Mouse (Mus musculus) intestine, embryonic 14.5 days (tissue): ENCODE measurements around the gene Slit3. TPM values are rescaled to one million over a fixed set of nuclear protein-coding genes. Genes with fewer than 3 reads are reported as not detected.

ENCODE experiments used
- ATAC-seq: fragments of 200-750 bp; cut with Nextera tagmentation; replicated peaks from 2 replicates; pipeline ENCODE4 v1.8.0; 2017; ENCODE audit warnings: low read depth, moderate number of reproducible peaks, moderate TSS enrichment, moderate library complexity; ENCODE audit not compliant: low FRiP score, low TSS enrichment
- DNase-seq: peaks from one replicate; pipeline ENCODE4 v3.0.0-alpha.2; 2018; ENCODE audit warnings: low spot score
- H3K27ac ChIP-seq: fragments of 300-500 bp; sonication (generic); 2 replicates; pipeline ENCODE4 v1.5.1; 2014; ENCODE audit warnings: low read depth, mild to moderate bottlenecking, control low read depth
- H3K27me3 ChIP-seq: fragments of 300-500 bp; sonication (generic); replicated peaks from 2 replicates; pipeline ENCODE4 v1.6.1; 2014; ENCODE audit warnings: low read length, control low read depth; ENCODE audit not compliant: control insufficient read depth, insufficient read depth
- H3K36me3 ChIP-seq: fragments of 300-500 bp; sonication (generic); 2 replicates; pipeline ENCODE4 v1.6.1; 2014; ENCODE audit warnings: low read length, control low read depth; ENCODE audit not compliant: control insufficient read depth, insufficient read depth
- H3K4me1 ChIP-seq: fragments of 300-500 bp; sonication (generic); replicated peaks from 2 replicates; pipeline ENCODE4 v1.6.1; 2014; ENCODE audit warnings: low read length, control low read depth, mixed read lengths; ENCODE audit not compliant: control insufficient read depth, insufficient read depth
- H3K4me2 ChIP-seq: fragments of 300-500 bp; sonication (generic); 2 replicates; pipeline ENCODE4 v1.6.1; 2014; ENCODE audit warnings: low read length
- H3K4me3 ChIP-seq: fragments of 300-500 bp; sonication (generic); 2 replicates; pipeline ENCODE4 v1.5.1; 2014; ENCODE audit warnings: low read depth, low read length, control low read depth, mixed read lengths
- H3K9ac ChIP-seq: fragments of 300-500 bp; sonication (generic); 2 replicates; pipeline ENCODE4 v1.6.1; 2014; ENCODE audit warnings: mild to moderate bottlenecking, low read length
- H3K9me3 ChIP-seq: fragments of 300-500 bp; sonication (generic); 2 replicates; pipeline ENCODE4 v1.6.1; 2016; ENCODE audit warnings: low read length, control low read depth; ENCODE audit not compliant: control insufficient read depth
- WGBS: fragments of 180-500 bp; shearing (Covaris S2); extraction: QIAGEN DNeasy Blood & Tissue Kit; methylation state at CpG from one replicate; pipeline ENCODE4 v1.1.7; 2014; 5-methylcytosine and 5-hydroxymethylcytosine counted together
- polyA plus RNA-seq: library from polyadenylated mRNA; unstranded; fragments of >200 nt; fragmentation: Nextera tagmentation; extraction: Ambion mirVana; gene quantifications from 2 replicates; pipeline ENCODE4 v1.2.1, GENCODE M21; 2014

The Slit3 gene
- polyA plus RNA-seq, 1 experiment from 2014 or later: 27.6 TPM

DNA sequence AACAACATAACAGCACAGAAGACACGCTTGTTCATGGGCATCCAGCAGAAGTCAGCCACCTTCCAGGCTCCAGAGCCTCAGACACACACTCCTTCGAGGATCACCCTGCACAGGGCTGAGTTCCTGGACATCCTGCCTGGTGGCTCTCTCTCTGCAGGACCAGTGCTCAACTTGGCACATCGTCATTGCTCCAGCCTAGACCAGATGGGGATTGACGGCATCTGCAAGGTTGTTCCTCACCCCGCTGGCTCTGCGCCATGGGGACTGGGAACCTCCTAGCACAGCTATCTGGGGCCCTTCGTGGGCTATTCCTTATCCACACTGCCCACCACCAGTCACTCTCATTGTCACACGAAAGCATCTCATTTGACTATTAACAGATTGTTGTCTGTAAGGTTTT, 216.5 kb downstream of the Slit3 start:
- H3K9me3 ChIP-seq: no peaks in the 10 kb centered on the region
- 73% methylated on average over 8 of the region's 8 CpGs for WGBS
- H3K4me2 ChIP-seq: no peak overlapping the region
- no peak overlapping the region for H3K27ac ChIP-seq
- H3K4me1 ChIP-seq: 0 out of 2 replicates have a peak, but pooled peaks cover 6% of the 10 kb centered on the region
- DNase-seq (no peak), ATAC-seq (no peak)
- H3K9ac ChIP-seq: no peak overlapping the region
- no peak overlapping the region for H3K4me3 ChIP-seq
- no peaks in the 10 kb centered on the region for H3K27me3 ChIP-seq
- no peaks in the 10 kb centered on the region for H3K36me3 ChIP-seq

DNA sequence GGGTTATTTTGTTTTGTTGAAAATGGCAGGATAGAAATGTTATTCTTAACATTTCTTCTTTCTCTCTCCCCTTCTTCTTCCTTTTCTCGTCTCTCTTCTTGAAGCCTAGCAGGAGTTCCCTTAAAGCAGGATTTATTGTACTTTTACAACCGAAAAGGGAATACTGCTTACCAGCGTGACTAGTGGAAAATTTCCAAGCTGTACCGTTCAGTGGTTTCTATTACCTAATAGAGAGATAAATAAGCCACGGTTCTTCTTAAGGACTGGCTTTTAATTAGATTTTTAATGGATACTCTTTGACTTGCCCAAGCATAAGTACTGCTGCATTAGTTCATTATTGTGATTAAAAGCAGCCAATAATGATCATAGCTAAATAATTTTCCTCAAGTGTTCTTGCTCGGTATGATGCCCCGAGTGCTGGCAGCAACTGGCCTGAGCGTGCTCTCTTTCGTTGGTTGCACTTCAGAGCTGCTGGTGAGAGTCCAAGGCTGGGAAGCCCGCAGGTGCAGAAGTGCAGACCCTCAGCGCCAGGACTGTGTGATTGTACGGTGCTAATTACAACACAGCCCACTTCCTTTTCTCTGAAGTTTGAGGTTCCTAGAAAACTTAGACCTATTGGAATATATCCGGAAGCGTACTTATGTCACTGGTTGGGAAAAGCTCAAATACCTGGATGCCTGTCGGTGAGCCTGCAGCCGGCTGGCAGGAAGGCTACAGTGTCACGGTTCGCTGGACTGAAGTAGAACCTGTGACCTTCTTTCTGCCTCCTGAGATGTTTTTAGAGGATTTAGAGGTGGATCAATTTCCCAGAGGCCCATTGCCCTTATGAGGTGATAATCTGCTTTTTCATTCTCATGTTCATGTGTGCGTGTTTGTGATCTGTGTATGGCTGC, 217.1 kb downstream of the Slit3 start:
- no peak for DNase-seq
- ATAC-seq: no peak
- Histone ChIP-seq H3K4me1 (no peaks in the 10 kb centered on the region), H3K9me3 (no peaks in the 10 kb centered on the region), H3K27me3 (no peaks in the 10 kb centered on the region), H3K4me3 (no peak overlapping the region), H3K36me3 (no peaks in the 10 kb centered on the region), H3K4me2 (no peak overlapping the region), H3K9ac (no peak overlapping the region), H3K27ac (no peak overlapping the region)
- WGBS: 77% methylated on average over 19 of the region's 19 CpGs

DNA sequence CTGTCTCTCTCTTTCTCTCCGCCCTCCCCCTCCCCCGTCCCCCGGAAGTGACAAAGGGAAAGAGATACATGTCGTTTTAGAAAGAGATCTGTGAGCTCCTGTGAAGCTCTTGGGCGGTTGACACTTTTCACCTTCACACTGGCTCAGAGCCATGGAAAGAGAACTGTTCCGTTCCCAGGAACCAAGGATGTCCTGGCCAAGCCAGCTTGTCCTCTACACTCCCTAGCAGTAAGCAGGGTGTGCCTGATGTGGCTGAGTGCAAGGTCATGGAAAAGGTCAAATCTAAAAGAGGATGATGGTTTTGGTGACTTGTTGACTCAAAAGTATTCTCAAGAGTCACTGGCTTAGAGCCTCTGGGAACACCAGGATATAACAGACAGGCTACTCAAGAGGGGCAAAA, 219.7 kb downstream of the Slit3 start:
- Histone ChIP-seq H3K27ac (no peak overlapping the region), H3K27me3 (no peaks in the 10 kb centered on the region), H3K4me2 (no peak overlapping the region), H3K9me3 (no peaks in the 10 kb centered on the region), H3K36me3 (no peaks in the 10 kb centered on the region), H3K4me3 (no peak overlapping the region), H3K9ac (no peak overlapping the region), H3K4me1 (no peaks in the 10 kb centered on the region)
- ATAC-seq: no peak
- 69% methylated on average over 6 of the region's 6 CpGs for WGBS
- no peak for DNase-seq

DNA sequence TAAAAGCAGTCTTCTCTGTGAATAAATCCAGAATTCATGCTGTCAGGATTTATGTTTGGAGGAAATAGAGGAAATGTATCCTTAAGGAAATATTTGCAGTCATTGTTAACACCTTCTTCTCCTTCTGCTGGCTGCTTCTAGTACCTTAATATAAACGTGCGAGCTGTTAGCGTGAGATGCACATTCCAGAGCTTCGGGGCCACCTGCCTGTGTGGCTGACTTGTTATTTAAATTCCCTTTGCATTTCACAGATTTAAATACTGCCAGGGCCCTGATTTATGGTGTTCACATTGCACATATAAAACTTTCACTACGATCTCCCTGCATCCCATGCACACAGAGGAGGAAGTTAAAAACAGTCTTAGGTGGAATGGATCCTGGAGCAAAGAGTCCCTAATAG, 221.5 kb downstream of the Slit3 start:
- no peaks in the 10 kb centered on the region for H3K36me3 ChIP-seq
- no peak overlapping the region for H3K4me3 ChIP-seq
- H3K9me3 ChIP-seq: no peaks in the 10 kb centered on the region
- H3K4me1 ChIP-seq: no peaks in the 10 kb centered on the region
- H3K27me3 ChIP-seq: no peaks in the 10 kb centered on the region
- 27% methylated on average over 5 of the region's 5 CpGs for WGBS
- H3K9ac ChIP-seq: no peak overlapping the region
- no peak for DNase-seq
- no peak overlapping the region for H3K27ac ChIP-seq
- no peak overlapping the region for H3K4me2 ChIP-seq
- ATAC-seq: no peak

DNA sequence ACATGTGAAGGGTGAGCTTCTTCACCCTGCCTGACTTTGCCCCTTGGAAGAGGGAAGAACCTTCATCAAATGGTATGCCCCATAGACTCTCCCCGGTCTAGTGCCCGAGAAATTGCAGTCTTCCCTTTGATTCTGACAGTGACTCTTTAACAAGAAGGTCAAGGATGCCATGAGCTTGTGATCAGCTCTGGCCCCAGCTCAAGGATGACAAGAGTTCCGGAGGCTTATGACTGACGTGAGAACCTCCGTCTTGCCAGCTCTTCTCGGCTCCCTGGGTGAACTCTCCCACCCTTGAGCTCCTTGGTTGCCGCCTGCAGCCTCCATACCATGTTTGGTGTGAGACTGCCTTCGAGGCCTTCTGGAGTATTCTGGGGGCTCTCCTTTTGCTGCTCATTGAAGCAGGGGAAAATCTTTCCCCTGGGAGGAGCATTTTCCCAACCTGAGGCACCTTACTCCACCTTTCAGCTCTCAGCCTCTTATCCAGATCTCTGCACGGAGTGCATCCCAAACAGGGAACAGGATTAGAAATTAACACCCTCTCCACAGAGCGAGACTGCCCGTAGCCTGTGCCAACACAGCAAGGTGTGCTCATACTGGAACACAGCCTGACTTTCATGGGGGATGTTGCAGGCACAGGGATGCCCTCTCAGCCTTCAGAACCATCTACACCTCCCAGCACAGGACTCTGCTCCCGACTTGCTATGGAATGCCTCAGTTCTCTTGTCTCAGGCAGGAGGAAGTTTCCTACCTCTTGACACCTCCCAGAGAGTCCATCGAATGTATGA, 224.9 kb downstream of the Slit3 start:
- Histone ChIP-seq H3K4me2 (no peak overlapping the region), H3K9me3 (no peaks in the 10 kb centered on the region), H3K4me3 (no peak overlapping the region), H3K36me3 (no peaks in the 10 kb centered on the region), H3K27me3 (no peaks in the 10 kb centered on the region), H3K4me1 (0 out of 2 replicates have a peak, but pooled peaks cover 3% of the 10 kb centered on the region), H3K27ac (no peak overlapping the region), H3K9ac (no peak overlapping the region)
- ATAC-seq (no peak), DNase-seq (no peak)
- WGBS: 81% methylated on average over 13 of the region's 13 CpGs

DNA sequence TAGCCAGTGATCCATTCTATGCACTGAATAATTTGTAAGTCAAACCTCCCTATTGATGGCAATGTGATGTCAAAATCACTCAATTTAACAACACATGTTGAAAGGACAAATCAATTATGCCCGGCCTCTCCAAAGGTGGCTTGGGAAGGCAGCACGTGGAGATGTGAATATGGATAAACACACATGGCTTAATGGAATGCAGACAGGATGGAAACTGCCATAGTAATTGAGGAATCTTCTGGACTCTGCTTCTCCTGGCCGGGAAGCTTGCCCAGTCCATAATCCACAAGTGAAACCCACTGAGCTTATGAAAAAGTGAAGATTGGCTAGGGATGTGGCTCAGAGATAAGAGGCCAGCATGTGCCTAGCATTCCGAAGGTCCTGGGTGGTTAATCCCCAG, 227.1 kb downstream of the Slit3 start:
- Histone ChIP-seq H3K9ac (no peak overlapping the region), H3K9me3 (no peaks in the 10 kb centered on the region), H3K36me3 (no peaks in the 10 kb centered on the region), H3K4me3 (no peak overlapping the region), H3K27me3 (no peaks in the 10 kb centered on the region), H3K4me1 (0 out of 2 replicates have a peak, but pooled peaks cover 3% of the 10 kb centered on the region), H3K4me2 (no peak overlapping the region), H3K27ac (0 out of 2 replicates have a peak overlapping the region, but pooled peaks have one; percentile 3)
- 32% methylated on average over 4 of the region's 4 CpGs for WGBS
- ATAC-seq (no peak), DNase-seq (no peak)

DNA sequence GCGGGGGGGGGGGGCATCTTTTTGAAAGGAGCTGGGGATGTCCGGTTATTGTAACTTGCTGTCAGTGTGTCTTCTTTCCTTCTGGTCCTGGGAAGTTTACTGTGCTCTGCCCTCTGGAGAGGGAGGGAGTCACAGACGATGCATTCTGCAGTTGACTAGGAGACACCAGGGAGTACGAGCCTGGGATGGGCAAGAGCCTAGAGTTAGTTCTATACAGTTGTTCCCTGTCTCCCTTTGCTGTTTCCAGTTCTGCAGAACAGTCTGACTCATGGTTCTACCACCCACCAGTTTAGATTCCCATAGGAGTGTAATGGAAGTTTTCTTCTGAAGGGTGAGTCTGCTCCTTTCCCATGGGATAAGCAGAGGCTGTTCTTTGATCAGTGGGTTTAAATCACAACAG, 229.9 kb downstream of the Slit3 start:
- Histone ChIP-seq H3K9me3 (no peaks in the 10 kb centered on the region), H3K9ac (no peak overlapping the region), H3K4me3 (no peak overlapping the region), H3K4me1 (0 out of 2 replicates have a peak, but pooled peaks cover 3% of the 10 kb centered on the region), H3K4me2 (no peak overlapping the region), H3K27ac (no peak overlapping the region), H3K27me3 (no peaks in the 10 kb centered on the region), H3K36me3 (no peaks in the 10 kb centered on the region)
- no peak for DNase-seq
- 43% methylated on average over 4 of the region's 4 CpGs for WGBS
- no peak for ATAC-seq

DNA sequence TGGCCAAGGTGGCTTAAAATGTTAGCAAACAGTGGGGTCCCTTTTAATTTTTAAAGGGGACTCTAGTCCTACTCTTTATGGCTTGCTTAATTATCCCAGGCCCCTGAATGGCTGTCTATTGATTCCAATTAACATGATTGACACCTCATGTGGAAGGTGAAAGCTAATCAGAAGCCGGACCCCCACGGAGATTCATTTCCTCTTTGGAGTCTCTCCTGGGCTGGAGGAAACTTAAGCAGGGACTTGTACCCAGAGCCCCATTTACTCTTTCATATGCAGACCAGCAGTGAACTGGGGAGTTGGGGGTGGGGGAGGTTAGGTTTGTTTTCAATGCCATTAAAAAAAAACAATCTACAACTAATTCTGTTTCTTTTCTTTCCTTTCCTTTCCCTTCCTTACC, 230.4 kb downstream of the Slit3 start:
- Histone ChIP-seq H3K9ac (no peak overlapping the region), H3K27ac (no peak overlapping the region), H3K4me3 (no peak overlapping the region), H3K36me3 (no peaks in the 10 kb centered on the region), H3K9me3 (no peaks in the 10 kb centered on the region), H3K27me3 (no peaks in the 10 kb centered on the region), H3K4me2 (no peak overlapping the region), H3K4me1 (0 out of 2 replicates have a peak, but pooled peaks cover 3% of the 10 kb centered on the region)
- DNase-seq: no peak
- no peak for ATAC-seq
- WGBS: 54% methylated on average over 2 of the region's 2 CpGs
